Mouse (Mus musculus) kidney, adult 2 months (tissue): ENCODE results near the gene Ccdc65. TPM values are rescaled to one million over a fixed set of nuclear protein-coding genes. Genes with fewer than 3 reads are reported as not detected.
"Not testable (repeated sequence)": the region's sequence is repeated elsewhere in the genome, so short reads cannot be mapped to it uniquely, and the experiment has no call there.

Source experiments
- DNase-seq: peaks from one replicate; pipeline ENCODE4 v3.0.0; 2021
- H3K27ac ChIP-seq: fragments of 200-500 bp; 2 replicates; pipeline ENCODE4 v1.5.1; 2012; ENCODE audit warnings: low read depth, low read length, control low read depth, inconsistent platforms; ENCODE audit not compliant: insufficient read depth
- H3K27me3 ChIP-seq: fragments of 200-500 bp; replicated peaks from 2 replicates; pipeline ENCODE4 v1.6.1; 2012; ENCODE audit warnings: mild to moderate bottlenecking, moderate library complexity, low read length, inconsistent platforms; ENCODE audit not compliant: control insufficient read depth, insufficient read depth
- H3K36me3 ChIP-seq: fragments of 200-500 bp; 2 replicates; pipeline ENCODE4 v1.6.1; 2012; ENCODE audit warnings: mild to moderate bottlenecking, moderate library complexity, low read length, inconsistent platforms; ENCODE audit not compliant: control insufficient read depth, insufficient read depth
- H3K4me1 ChIP-seq: fragments of 200-500 bp; 2 replicates; pipeline ENCODE4 v1.6.1; 2011; ENCODE audit warnings: low read length; ENCODE audit not compliant: control insufficient read depth, insufficient read depth
- H3K4me3 ChIP-seq: fragments of 200-500 bp; 2 replicates; pipeline ENCODE4 v1.5.1; 2011; ENCODE audit warnings: mild to moderate bottlenecking, low read depth, low read length, control low read depth; ENCODE audit not compliant: insufficient read depth
- CTCF ChIP-seq: fragments of 200-500 bp; conservative IDR thresholded peaks from 2 replicates; pipeline ENCODE4 v1.5.1; 2011; ENCODE audit warnings: low read depth, mild to moderate bottlenecking, control low read depth, low read length, moderate library complexity, mixed read lengths; ENCODE audit not compliant: insufficient read depth, insufficient read length
- POLR2A ChIP-seq: fragments of 200-500 bp; IDR thresholded peaks from one replicate; pipeline ENCODE4 v1.6.1; 2011; ENCODE audit warnings: low read depth, low read length, control low read depth
- WGBS: fragments of 180-500 bp; shearing (Covaris S2); methylation state at CpG from one replicate; pipeline ENCODE4 v1.1.7; 2018; 5-methylcytosine and 5-hydroxymethylcytosine counted together
- polyA plus RNA-seq: library from polyadenylated mRNA; depleted of rRNA; stranded (reverse); fragments of >200 nt; gene quantifications from 2 replicates; pipeline ENCODE4 v1.2.3, GENCODE M21; 2012

Ccdc65 gene
- polyA plus RNA-seq, 1 experiment = 0.42 TPM

DNA sequence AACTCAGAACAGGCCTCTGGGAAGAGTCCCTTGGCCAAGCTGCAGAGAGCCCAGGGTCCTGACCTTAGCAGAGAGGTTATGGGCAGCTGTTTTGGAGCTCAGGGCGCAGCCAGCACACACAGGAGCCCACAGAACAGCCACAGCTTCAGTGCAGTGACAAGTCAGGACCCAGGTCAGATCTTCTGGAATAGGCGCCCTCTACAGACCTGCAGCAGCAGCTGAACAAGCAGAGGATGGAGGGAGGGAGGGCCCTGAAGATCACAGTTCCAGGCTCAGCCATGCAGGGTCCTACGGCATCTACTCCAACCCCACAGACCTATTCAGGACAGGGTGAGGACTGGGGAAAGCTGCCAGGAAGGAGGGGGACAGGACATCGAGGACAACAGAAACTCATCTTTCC, 30.8 kb downstream of the Ccdc65 start:
- DNase-seq = no peak
- Histone ChIP-seq H3K36me3 (no peaks in the 10 kb centered on the region), H3K27ac (no peak overlapping the region), H3K27me3 (no peaks in the 10 kb centered on the region), H3K4me3 (no peak overlapping the region), H3K4me1 (no peaks in the 10 kb centered on the region; the same call in 1 of the 2 replicates)
- WGBS = 73% methylated on average over 4 of the region's 4 CpGs
- TF ChIP-seq POLR2A = no peak
- peak; percentile 39 for TF ChIP-seq CTCF

DNA sequence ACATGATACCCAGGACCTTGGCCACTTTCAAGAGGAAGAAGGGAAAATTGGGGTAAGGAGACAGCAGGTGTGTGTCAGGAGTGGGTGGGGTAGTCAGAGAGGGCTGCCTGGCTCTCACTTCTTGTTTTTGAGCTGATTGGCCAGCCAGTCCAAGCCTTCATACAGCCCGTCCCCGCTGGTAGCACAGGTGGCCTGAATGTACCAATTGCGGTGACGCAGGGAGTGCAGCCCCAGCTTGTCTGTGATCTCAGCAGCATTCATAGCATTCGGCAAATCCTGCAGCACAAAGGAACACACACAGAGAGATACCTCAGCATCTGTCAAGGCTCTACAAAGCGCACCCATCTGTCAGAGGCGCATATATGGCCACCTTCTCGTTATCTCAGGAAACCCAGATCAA, 32.2 kb downstream of the Ccdc65 start:
- no peak for DNase-seq
- Histone ChIP-seq H3K4me3 (no peak overlapping the region), H3K36me3 (no peaks in the 10 kb centered on the region), H3K27ac (no peak overlapping the region), H3K27me3 (no peaks in the 10 kb centered on the region), H3K4me1 (no peaks in the 10 kb centered on the region)
- WGBS = 91% methylated on average over 8 of the region's 8 CpGs
- TF ChIP-seq POLR2A (no peak), CTCF (no peak)

DNA sequence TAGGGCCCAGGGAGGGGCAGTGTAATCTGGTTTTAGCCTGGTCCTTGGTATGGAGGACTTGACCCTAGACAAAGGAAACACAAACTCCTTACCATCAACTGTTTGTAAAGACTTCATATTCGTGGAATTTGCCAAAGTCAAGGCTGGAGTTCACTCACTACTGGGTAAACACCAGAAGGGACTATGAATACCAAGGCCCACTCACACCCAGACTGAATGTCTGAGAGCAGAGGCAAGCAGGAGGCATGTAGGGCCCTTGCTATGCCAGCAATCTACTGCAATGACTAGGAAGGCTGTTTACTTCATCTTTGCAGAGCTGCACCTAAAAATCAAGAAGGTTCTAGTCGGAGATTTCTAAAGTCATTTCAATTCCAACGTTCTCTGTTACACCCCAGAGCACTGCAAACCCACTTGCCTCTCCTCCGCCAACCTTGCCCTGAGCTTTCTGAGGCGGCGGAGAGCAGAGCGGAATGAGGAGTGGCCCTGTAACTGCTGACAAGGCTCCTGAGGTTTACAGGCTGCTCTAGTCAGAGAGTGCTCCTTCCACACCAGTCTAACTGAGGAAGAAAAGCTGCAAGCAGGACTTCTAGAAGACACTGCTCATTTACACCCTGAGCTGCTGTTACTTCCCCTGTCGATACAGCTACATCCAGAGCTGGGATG, 34.9 kb downstream of the Ccdc65 start:
- no peak overlapping the region for H3K4me3 ChIP-seq
- 50% methylated on average over 8 of the region's 8 CpGs for WGBS

GRCm38 (mm10) chr15:98743863-98744262, 35.9 kb downstream of the Ccdc65 start:
- peaks cover 13% of the 10 kb centered on the region for H3K4me1 ChIP-seq
- 80% methylated on average over 3 of the region's 3 CpGs for WGBS
- not testable (repeated sequence) for H3K36me3 ChIP-seq, H3K27me3 ChIP-seq, DNase-seq, H3K27ac ChIP-seq, H3K4me3 ChIP-seq

More for the DNA sequence above, 34.9 kb downstream of the Ccdc65 start:
- Histone ChIP-seq H3K36me3 (no peaks in the 10 kb centered on the region), H3K4me1 (peaks cover 8% of the 10 kb centered on the region), H3K27me3 (no peaks in the 10 kb centered on the region), H3K27ac (no peak overlapping the region)
- DNase-seq = no peak
- TF ChIP-seq CTCF (no peak), POLR2A (no peak)

DNA sequence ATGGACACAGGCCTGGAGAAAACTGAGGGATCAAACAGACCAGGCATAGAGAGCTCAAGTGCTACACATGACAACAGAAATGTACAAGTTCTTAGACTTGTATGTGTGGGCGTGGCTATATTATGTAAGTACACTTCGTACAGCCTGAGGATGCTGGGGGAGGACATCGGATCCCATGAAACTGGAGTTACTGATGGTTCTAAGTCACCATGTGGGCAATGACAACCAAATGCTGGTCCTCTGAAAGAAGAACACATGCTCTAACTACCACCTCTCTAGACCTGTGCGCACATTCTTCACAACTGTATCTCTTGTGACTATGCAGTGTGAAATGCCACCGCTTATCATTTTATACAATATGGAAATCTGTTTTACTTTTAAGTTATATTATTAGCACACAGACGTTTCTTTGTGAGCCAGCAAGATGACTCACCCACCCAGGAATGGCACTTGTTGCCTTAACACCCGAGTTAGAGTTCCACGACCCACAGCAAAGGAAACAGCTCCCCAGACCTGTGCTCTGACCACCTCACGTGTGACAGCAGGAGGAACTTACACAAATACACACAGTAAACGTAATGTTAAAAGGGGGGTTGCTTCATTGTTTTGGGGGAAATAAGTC, 38.4 kb downstream of the Ccdc65 start:
- 68% methylated on average over 10 of the region's 10 CpGs for WGBS
- no peak overlapping the region for H3K27ac ChIP-seq
- TF ChIP-seq CTCF (no peak), POLR2A (no peak)

DNA sequence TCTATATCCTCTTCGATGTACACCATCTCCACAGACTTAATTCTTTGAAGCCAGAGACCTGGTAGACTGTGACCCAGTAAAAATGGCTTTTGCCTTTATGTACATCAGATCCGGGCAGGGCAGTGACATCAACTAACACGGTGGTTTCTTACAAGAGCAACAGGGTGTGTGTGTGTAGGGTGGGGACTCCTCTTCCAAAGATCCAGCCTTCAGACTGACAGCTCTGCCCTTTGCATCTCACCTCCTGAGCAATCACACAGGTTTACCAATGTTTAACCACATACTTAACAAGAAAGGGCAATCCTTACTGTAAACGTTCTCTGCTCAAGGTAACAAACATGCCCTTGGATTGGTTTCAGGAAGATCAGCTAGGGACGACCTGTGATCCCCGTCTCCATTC, 39.3 kb downstream of the Ccdc65 start:
- TF ChIP-seq CTCF = no peak
- no peak for TF ChIP-seq POLR2A
- H3K27ac ChIP-seq = no peak overlapping the region
- 53% methylated on average over 6 of the region's 6 CpGs for WGBS

More for the DNA sequence above, 38.4 kb downstream of the Ccdc65 start:
- Histone ChIP-seq H3K4me1 (peaks cover 13% of the 10 kb centered on the region), H3K36me3 (no peaks in the 10 kb centered on the region), H3K4me3 (no peak overlapping the region), H3K27me3 (no peaks in the 10 kb centered on the region)
- no peak for DNase-seq

DNA sequence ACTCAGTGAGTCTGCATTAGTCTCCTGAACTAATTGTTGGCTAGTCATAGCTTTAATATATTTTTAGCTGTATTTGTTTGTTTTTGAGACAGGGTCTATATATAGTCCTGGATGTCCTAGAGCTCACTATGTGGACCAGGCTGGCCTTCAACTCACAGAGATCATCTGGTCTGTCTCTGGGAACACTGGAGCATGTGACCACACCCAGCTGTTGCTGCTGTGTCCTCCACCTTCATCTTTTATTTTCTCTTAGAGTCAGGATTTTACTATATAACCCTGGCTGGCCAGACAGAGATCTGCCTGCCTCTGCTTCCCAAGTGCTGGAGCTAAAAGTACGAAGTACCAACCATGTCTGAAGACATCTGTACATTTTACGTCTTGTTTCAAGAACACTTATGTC, 41.1 kb downstream of the Ccdc65 start:
- no peaks in the 10 kb centered on the region for H3K27me3 ChIP-seq
- H3K4me3 ChIP-seq = no peak overlapping the region
- no peak for DNase-seq
- WGBS = 100% methylated on average over 2 of the region's 2 CpGs
- H3K4me1 ChIP-seq = peaks cover 13% of the 10 kb centered on the region
- H3K36me3 ChIP-seq = no peaks in the 10 kb centered on the region
- no peak for TF ChIP-seq CTCF
- H3K27ac ChIP-seq = no peak overlapping the region

More for the DNA sequence above, 39.3 kb downstream of the Ccdc65 start:
- Histone ChIP-seq H3K4me1 (peaks cover 13% of the 10 kb centered on the region), H3K4me3 (no peak overlapping the region), H3K27me3 (no peaks in the 10 kb centered on the region), H3K36me3 (no peaks in the 10 kb centered on the region)
- DNase-seq = peak; percentile 36
